Mouse (Mus musculus) small intestine, adult 2 months (tissue): ENCODE measurements at regions not wholly inside any gene's neighbourhood (a gene's known extent, or its start where the extent isn't known, plus 50 kb on each side); places are given as distances from the start of the nearest gene placed in this dataset.

Source experiments
- CTCF ChIP-seq: fragments of 200-500 bp; IDR thresholded peaks from 2 replicates; pipeline ENCODE4 v1.5.1; 2012; ENCODE audit warnings: low read depth, mild to moderate bottlenecking, control low read depth, inconsistent platforms, low read length, moderate library complexity, mixed read lengths; ENCODE audit not compliant: insufficient replicate concordance, insufficient read length; ENCODE audit errors: extremely low read depth
- POLR2A ChIP-seq: fragments of 200-500 bp; IDR thresholded peaks from 2 replicates; pipeline ENCODE4 v1.6.1; 2012; ENCODE audit warnings: low read depth, mild to moderate bottlenecking, control low read depth, inconsistent platforms, low read length, moderate library complexity

DNA sequence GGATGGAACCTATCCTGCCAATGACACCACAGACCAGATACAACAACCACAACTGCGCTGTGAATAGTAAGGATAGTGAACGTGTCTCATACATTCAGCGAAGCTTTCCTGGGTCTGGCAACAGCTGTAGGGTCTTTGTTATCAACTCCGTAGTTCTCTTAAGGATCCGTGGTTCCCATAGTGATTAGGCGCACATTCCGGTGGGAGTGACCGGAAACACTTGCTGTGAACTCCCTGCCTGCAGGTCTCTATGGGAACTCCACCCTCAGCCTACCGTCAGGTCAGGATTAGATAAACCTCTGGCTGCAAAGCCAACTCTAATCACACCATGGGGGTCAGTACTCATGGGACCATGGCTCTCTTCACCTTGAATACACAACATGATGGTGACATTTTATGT, 53.8 kb upstream of the Sh3gl3 start:
- TF ChIP-seq CTCF (no peak), POLR2A (no peak)
